Mouse (Mus musculus): Measurements from ENCODE around the gene Samd14.
"Not testable (repeated sequence)": the region's sequence is repeated elsewhere in the genome, so short reads cannot be mapped to it uniquely, and the experiment has no call there.

The Samd14 gene

DNA sequence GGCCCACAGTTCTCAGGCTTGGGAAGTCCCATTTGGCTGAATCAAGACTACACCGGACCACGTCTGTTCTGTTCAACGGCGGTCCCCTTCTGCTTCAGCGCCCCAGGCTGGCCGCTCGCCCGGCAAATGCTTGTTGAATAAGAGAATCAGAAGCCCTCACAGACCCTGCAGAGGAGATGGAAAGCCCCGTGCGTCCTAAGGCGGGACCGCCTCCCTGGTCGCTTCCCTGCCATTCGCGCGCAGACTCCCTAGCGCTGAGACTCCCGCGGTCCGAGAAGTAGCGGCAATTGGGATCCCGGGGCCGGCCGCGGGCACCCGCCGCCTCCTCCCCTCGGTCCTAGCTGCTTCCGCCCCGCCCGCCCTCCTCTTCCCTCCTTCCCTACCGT, at the start of gene Samd14:
TSS of gene Samd14 (plus strand) at position 251 of the 386 bp plus-strand sequence.
- in situ Hi-C loops (cut with MboI, MseI): loop anchor here in 1 of 2 experiments (10.0 kb wide), 1 partner anchor 1075 kb away; no protein-coding TSS in a partner anchor

DNA sequence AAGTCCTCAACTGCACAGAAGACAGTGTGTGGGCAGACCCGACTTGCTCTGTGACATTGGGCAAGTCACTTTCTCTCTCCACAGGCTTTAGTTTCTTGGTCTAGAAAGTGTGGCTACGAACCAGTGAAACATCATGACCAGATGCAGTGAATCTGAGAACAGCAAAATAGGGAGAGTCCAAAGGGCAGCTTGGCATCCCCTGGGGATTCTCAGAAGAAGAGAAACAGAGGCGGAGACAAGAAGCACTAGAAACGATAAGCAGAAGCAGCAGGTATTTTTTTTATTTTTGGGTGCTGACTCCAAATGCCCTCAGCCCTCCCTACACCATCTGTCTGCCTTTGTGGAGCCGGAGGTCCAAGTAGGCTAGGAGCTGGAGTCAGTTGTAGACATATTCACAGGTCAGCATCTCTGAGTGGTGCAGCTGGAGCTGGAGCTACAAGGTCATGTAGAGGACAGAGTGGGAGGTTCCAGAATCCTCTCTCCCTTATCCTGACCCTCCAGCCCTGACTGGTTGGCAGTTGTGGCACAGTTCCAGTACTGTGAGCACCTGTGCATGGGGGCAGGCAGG, 47.1 kb upstream of the Samd14 start:
- in situ Hi-C loops (cut with MboI, MseI): no loop called here

DNA sequence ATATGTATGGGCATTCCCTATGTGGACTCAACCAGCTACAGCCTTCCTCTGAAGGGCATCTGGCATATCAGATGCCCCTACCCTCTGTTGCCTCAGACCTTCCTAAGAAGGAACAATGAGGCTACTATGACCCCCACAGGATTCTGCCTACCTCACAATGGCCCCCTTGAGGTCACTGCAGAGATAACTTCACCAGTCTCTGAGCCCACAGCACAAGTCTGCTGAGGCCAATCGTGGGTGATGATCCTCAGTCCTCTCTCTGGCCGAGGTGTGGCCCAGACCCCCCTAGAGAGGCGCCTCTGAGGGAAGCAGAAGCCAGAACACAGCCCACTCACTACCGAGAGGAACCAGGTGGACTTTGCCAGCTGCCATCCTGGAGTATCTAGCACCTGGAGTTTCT, 42.3 kb upstream of the Samd14 start, which contains the start of gene Hils1:
TSS of gene Hils1 (plus strand) at position 175 of the 400 bp plus-strand sequence.
- in situ Hi-C loops (cut with MboI, MseI): no loop called here

DNA sequence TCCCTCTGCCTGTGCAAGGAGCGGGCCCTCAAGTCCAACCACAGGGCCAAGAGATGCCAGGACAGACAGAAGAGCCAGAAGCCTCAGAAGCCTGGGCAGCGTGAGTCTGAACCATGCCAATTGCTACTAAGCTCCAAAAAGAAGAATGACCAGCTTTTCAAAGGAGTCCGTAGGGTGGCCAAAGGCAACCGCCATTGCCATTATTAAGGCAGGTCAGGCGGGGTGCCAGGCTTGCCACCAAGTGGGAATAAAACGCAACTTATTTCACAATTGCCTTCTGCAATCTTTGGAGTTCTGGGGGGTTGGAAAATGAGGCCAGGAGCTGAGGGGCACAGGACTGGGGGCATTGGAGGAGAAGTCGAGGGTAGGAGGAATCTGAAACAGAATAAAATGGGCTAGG, 41.5 kb upstream of the Samd14 start:
- in situ Hi-C loops (cut with MboI, MseI): no loop called here

DNA sequence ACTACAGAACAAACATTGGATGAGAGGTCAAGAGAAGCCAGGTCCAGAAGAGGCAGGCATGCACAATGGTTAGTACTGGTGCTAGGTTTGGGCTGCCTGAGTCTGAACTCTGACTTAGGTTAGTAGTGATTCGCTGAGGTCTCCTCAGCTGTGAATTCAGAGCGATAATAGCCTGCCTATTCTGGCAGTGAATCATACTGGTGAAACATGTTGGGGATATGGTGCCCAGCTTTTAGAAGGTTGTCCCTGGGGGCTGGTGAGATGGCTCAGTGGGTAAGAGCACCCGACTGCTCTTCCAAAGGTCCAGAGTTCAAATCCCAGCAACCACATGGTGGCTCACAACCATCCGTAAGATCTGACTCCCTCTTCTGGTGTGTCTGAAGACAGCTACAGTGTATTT, 40.0 kb upstream of the Samd14 start:
- in situ Hi-C loops (cut with MboI, MseI): not testable (repeated sequence)

DNA sequence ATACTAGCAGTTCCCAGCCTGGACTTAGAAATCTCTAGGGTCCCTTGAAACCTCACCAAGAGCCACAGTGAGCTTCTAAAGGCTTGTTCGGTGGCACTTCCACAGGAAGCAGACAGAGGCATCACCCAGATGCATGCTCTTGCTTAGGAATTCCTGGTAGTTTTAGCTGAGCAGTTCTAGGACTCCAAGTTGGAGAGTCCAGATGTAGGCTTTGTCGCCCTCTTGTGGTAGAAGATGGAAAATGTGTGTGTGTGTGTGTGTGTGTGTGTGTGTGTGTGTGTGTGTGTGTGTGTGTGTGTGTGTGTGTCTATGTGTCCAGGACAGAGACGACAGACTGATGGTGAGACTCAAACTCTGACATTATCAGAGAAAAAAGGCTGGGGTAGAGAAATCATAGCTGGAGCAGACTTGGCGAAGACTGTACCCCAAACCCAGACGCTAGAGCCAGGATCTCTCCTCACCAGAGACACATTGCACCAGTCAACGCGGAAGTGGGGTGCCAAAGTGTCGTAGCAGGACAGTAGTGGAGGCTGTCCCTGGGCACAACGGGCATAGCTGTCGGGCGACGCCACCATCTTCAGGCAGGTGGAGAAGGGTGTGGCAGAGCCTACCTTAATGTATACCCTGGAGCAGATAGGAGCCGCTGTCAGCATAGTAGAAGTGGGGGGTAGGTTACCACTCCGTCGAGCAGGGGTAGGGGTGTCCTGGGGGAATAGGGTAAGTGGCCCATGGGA, 39.3 kb upstream of the Samd14 start:
- in situ Hi-C loops (cut with MboI, MseI): no loop called here

DNA sequence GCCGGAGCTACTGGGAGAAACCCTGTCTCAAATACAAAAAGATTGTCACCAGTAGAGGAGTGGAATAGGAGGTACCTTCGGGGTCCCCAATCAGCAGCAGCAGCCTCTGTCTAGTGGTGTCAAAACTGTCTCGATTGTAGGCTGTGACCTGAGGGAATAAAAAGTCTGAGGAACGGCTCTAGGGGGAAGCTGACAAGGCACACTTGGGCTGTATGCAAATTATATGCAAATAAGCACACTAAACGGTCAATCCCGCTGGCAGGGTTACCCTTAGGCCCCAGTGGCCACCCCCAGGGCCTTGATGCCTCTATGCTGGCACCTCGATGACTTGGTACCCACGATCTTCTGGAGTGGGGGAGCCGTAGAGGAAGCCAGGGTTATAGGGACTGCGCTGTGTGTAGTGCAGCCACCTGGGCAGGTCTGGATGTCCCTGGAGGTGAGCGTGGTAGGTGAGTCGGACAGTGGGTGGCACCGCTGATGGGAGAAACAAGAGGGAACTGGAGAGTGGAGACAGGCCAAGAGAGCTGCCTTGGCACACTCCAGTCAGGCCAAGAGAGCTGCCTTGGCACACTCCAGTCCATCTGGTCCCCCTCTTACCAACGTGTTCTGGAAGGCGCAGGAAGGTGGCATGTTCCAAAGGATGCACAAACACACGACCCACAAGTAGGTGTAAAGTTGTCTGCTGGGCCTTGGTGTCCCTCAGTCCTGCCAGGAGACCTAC, 37.6 kb upstream of the Samd14 start:
- in situ Hi-C loops (cut with MboI, MseI): no loop called here

DNA sequence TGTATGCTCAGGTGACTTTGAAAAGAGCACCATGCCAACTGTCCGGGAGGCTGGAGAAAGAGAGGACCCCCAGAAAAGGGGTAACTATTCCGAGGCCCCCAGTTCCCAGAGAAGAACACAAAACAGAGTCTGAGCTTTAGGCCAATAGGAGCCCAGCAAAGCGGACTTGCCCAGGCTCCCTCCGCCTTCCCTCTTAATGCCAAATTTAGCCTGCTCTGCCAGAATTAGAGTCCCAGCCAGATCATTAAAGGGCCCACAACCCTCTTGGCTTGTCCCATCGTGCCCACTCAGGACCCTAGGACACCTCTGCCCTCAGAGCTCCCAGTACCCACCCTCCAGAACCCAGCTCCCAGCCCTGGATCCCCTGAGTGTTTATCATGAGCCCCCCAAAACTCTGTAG, 36.8 kb upstream of the Samd14 start:
- in situ Hi-C loops (cut with MboI, MseI): no loop called here

DNA sequence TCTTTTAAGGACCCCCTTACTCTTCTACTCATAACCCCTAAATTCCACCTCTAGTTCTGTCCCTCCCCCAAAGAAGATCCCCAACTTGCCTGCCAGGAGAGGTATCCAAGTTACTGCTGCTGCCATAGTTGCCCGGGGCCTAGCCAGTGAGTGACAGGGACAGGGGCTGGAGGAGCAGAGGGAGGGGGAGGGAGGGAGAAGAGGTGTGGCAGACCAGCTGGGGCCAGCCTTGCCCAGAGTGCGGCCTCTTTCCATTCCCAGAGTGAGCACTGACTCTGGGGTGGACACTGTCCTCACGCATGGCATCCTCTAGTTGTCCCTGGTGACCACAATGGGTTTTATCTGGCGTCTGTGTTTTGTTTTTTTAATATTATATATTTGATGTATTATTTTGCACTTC, 36.4 kb upstream of the Samd14 start:
- in situ Hi-C loops (cut with MboI, MseI): no loop called here

DNA sequence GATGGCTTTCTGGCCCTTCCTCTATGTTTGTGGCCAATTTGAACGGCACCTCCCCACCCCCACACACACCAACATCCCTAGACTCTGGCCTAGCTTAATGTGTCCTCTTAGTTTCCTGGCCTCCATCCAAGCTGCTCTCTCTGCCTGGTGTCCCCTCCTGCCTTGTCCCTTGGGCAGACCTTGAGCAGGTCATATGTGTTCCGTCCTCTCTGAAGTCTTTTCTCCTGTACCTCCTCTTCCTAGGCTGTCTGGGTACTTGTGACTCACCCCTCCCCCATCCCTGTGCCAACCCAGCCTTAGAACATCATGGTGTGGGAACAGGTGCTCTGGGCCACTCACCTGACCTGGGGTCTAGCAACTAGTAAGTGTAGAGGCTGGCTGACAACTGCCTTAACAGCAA, 34.7 kb upstream of the Samd14 start:
- in situ Hi-C loops (cut with MboI, MseI): no loop called here

DNA sequence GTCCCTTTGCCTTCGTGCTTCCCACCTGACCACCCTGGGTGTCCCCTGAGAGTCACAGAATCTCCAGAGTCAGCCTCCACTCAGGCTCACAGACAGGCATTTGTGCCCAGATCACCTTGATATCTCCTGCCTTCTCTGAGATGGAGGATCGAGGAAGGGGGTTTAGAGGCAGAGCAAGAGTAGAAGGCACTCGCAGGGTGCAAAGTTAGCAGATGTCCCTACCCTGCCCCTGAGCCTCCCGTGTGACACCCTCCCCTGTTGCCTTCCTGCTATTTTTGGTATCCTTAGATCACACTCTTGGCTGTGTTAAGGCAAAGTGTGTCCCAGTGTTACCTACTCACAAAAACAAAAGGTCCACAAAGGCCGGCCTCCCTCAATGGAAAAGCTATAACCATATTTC, 33.5 kb upstream of the Samd14 start, which contains the start of gene Sgca:
TSS of gene Sgca (minus strand) at position 129 of the 400 bp plus-strand sequence.
- in situ Hi-C loops (cut with MboI, MseI): no loop called here

DNA sequence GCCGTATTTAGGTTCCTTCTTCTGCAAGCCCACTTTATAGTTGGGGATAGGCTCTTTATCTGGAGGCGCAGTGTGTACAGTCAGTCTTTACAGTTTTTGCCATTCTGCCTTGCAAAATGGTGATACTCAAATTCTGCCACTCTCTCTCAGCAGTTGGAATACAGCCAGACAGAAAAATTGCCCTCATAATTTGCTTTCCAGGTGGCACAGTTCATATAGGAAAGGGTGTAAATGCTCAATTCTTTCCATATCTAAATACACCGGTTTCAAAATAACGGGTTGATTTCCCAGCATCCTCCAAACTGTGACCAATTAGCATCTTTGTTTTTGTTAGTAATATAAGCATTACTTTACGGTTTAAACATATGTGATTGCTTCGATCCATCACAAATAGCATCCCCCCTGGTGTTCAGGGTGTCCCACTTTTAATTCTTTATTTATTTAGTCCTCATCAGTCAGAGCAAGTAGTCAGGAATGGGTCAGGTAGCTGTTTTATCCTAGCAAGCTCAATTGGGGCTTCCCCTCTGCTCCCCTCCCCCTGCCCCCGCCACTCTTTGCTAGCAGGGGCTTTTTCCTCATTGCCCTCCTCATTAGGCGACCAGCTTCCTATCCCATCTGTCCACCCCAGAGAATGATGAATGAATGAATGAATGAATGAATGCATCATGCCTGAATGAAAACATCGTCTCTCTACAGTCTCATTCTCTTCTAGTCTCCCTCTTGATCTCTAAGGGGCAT, 31.3 kb upstream of the Samd14 start:
- in situ Hi-C loops (cut with MboI, MseI): no loop called here

DNA sequence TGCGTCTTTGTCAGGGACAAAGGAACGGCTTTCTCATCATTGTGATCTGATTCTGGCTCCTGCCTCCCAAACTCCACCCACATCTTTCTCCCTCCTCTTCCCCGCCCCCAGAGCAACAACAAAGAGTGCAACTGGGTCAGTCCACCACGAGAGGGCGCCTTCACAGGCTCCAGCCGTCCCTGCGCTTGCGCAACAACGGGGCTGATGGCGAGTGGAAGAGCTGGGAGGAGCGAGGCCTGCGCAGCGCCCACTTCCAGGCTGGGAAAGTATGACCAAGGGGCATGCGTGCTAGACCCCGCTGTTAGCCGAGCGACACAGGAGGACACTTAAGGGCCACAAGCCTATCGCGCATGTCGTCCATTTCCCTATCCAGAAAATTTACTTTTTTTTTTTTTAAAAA, 30.7 kb upstream of the Samd14 start:
- in situ Hi-C loops (cut with MboI, MseI): no loop called here

DNA sequence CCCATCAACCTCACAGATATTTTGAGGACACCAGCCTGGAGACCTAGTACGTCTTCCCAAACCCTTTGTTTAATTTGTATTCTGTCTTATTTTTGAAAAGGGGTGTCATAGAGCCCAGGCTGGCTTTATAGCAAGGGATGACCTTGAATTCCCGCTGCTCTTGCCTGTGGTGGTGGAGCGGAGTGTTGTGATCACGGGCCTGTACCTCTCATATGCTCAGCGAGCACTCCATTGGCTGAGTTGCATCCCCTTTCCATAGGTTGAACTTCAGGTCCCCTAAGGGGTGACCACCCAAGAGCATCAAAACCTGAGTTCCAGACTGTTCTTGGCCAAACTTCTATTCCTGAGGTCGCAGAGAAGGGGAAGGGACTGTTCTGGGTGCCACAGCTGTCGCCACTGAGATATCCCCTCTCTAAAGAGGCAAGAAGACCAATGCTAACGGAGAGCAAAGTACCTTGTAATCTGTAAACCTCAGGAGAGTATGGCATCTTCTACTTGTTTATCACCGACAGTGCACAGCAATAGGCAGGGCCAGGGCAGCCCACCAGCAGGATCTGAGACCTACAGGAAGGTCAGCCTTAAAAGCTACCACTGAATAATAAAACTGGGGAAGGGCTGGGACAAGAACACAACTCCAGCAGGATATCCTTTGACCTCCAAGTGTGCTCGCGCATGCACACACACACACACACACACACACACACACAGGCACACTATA, 30.1 kb upstream of the Samd14 start:
- in situ Hi-C loops (cut with MboI, MseI): no loop called here

DNA sequence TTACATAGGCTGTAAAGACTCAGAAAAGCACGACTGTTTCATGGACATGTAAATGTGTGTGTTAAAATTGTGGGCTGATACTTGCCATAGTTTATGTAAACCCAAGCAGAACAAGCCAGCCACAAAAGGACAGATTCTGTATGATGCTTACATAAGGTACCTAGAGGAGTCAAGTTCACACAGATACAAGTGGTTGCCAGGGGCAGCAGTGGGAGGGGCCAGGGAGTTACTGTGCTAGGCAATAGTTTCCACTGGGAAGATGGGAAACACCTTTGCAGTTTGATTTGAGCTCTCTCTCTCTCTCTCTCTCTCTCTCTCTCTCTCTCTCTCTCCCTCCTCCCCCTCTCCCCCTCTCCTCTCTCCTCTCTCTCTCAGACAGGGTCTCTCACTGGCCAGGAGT, 24.5 kb upstream of the Samd14 start:
- in situ Hi-C loops (cut with MboI, MseI): no loop called here

DNA sequence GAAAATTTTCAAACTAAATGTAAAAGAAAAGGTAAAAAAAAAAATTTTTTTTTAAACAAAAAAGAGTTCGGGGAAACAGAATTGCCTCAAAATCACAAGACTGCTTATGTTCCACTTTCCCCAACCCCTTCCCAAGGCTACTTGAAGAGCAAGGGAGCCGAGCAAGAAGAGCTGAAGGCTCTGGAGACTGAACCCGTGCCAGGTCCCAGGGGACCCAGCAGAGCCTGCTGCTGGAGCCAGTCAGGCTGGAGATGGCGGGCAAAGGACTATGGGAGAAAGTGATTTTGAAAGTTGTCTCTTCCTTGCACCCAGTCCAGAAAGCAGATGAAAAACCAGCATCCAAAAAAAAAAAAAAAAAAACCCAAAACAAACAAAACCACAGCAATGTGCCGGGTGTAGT, 23.9 kb upstream of the Samd14 start:
- in situ Hi-C loops (cut with MboI, MseI): no loop called here

DNA sequence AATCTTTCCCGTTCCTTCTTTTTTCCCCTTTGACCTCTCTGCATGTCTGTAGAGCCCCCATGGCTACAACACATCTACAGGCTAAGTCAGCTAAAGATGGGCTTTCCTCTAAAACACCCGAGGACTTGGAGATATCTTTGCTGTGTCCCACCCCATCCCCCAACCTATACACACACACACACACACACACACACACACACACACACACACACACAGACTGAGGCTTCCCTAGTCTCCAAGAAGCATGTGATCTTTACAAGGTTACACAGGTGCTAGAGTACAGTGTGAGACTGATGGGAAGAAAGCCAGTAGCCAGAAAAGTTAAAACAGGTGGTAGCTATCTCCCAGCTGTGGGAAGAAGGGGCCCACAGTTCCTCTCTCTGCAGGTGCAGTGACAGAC, 23.2 kb upstream of the Samd14 start:
- in situ Hi-C loops (cut with MboI, MseI): no loop called here

DNA sequence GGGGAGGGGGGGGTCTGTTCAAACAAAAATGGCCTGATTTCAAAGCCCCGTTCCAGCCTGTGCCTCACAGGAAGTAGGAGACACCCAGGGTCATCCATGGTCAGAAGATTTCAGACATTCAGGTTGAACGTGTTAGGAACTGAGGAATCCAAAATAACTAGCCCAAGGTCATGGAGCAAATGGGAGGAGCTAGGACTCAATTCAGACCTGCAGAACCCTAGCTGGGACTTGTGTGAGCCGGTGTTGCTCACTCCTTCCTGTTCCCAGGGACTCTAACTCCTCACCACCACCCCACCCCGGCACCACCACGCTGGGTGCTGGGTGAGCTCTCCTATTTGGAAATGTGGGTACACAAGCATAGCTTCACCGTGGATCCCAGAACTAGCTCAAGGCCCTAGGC, 22.3 kb upstream of the Samd14 start:
- in situ Hi-C loops (cut with MboI, MseI): no loop called here

DNA sequence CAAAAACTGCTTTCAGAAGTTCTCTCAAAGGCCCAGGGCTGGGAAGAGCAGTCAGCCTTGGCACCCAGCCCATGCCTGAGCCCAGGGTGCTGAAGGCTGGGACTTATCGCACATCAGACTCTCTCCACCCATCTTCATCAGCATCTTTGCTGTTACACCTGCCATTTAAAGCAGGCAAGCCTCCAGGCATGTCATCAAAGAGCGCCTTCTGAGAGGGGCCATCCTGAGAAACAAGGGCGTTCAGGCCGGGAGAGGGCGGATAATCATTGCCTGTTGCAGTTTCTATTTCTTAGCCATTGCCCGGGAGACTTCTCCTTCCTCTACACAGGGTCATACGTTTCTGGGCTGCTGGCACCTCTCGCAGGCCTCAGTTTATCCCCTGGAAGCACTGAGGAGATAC, 21.8 kb upstream of the Samd14 start:
- in situ Hi-C loops (cut with MboI, MseI): no loop called here

DNA sequence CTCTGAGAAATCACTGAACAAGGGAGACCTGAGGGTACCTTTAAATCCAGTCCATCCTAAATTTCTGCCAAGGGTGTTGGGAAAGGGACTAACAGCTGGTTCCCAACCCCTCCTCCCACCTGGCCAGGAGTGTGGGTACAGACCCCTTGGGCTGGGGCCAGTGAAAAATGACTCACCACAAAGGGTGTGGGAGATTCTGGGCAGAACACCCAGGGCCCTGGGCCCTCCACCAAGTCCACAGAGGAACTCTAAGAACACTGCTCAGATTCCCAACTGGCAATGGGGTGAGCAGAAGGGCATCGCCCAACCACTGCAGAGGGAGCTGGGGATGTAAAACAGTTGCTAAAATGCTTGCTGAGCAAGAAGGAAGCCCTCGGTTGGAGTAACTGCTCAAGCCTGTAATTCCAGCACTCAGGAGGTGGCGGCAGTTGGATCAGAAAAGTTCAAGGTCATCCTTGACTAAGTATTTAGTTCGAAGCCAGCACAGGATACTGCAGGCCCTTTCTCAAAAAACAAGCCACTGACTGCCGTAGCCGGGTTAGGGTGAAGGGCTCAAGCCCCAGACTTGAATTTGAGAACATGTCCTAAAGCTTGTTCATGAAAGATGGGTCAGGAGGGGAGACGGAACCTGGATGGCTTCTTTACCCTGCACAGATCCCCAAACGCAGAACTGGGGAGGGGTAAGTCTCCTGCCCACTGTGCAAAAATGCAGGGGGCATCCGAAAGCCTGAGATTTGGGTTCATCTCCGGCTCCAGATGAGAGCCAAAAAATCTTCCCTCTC, 20.7 kb upstream of the Samd14 start:
- in situ Hi-C loops (cut with MboI, MseI): no loop called here

DNA sequence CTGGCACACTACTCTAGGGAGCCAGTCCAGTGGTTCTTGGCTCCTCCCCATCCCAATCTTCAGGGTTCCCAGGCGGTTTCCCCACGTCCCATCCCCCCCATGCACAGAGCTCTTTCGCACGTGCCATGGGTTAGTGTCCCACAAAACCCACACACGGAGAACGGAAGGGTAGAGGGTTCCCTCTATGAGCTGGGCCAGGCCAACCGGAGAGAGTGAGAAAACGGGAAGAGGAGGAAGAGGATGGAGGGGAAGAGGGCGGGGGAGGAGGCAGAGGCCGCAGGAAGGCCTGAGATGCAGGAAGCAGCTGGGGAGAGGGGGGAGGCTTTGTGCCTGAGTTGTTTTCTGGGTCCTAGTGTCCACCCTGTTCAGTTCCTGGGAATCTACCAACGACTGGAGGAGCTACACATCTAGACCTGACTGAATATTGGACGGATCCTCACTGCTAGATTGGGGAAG, 20.1 kb upstream of the Samd14 start:
- in situ Hi-C loops (cut with MboI, MseI): no loop called here
